Mouse (Mus musculus): Measurements from ENCODE around the gene Phykpl. TPM values are rescaled to one million over a fixed set of nuclear protein-coding genes. Genes with fewer than 3 reads are reported as not detected.

The Phykpl gene
- polyA plus RNA-seq, 1 experiment from 2014 or later = 13.3 TPM

DNA sequence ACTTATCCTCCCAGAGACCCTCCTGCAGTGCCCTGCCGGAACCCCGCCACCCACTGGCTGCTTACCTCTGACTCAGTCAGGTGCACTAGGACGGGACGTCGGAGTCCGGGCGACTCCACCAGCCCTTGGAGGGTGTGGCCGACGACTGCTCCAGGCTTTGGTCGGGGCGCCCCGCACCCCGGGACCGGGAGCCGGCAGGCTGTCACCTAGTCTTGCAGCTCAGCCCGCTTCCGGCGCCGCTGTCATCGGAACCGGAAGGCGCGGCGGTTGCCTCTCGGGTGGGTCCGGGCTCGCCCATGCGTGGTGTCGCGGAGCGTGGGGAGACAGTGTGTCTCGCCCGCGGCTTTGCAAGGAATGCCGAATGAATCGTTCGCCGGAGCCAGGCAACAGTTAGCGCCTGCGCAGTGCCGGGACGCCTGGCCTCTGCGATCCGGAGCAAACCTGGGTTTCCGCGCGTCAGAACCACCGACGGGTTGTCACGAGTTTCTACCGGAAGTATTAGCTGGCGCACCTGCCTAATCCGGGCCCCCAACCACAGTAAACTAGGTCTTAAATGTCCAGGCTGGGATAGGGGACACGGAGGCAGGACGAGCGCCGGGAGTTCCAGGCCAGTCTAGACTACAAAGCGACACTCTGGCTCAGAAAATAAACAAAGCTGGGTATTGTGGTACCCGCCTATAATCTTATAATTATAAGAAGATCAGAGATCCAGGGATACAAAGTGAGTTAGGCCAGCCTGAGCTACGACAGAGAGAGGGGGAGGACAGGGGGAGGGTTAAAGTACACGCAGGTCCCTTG lies 51.2 kb downstream of the Phykpl start, which contains the start of gene Rmnd5b:
TSS of gene Rmnd5b (minus strand) at position 372 of the 798 bp plus-strand sequence.
- Histone ChIP-seq H3K4me3 (ENCODE audit: low read depth, low read length) (peak within 1 kb of the TSS; percentile 71), H3K27me3 (ENCODE audit: control insufficient read depth, insufficient read depth, low read length) (no peaks in the 10 kb centered on the region), H3K9me3 (ENCODE audit: control insufficient read depth, low read length) (no peaks in the 10 kb centered on the region), H3K4me1 (replicated peaks; ENCODE audit: control insufficient read depth, insufficient read depth) (no peaks in the 10 kb centered on the region), H3K27ac (replicated peaks) (peak within 1 kb of the TSS; percentile 92), H3K9ac (ENCODE audit: low read length) (peak within 1 kb of the TSS; percentile 76), H3K4me2 (replicated peaks; ENCODE audit: low read depth) (peak within 1 kb of the TSS; percentile 79), H3K36me3 (ENCODE audit: control insufficient read depth, insufficient read depth, low read length) (no peaks in the 10 kb centered on the region)
- TF ChIP-seq EP300 (optimal IDR thresholded peaks at IDR 0.05) (no peak), CTCF (IDR thresholded peaks at IDR 0.05; ENCODE audit: low read depth) (peak; percentile 47)
- under 1% methylated on average over 61 of the region's 61 CpGs for WGBS
- ATAC-seq (ENCODE audit: low FRiP score, low TSS enrichment) (peak; percentile 91), DNase-seq (ENCODE audit: low spot score) (peak; percentile 93)

DNA sequence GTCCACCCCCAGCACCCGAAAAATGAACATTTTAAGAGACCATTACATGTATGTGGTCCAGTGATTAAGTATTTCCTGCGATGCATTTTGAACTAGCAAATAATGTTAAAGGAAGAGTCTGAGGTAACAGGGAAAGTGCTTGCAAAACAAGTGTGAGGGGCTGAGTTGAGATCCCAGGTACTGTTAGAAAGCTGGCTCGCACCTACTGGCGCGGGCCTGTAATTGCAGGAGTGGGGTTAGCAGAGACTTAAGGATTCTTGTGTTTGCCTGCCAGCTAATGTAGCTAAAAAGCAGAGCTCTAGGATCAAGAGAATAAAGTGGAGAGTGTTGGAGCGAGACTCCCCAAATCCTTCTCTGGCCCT lies 51.7 kb downstream of the Phykpl start:
- 4% methylated on average over 6 of the region's 6 CpGs for WGBS
- Histone ChIP-seq H3K27me3 (ENCODE audit: control insufficient read depth, insufficient read depth, low read length) (no peaks in the 10 kb centered on the region), H3K36me3 (ENCODE audit: control insufficient read depth, insufficient read depth, low read length) (no peaks in the 10 kb centered on the region), H3K4me1 (replicated peaks; ENCODE audit: control insufficient read depth, insufficient read depth) (no peaks in the 10 kb centered on the region), H3K9ac (ENCODE audit: low read length) (peak overlapping the region; percentile 76), H3K4me3 (ENCODE audit: low read depth, low read length) (peak overlapping the region; percentile 71), H3K4me2 (replicated peaks; ENCODE audit: low read depth) (peak overlapping the region; percentile 79), H3K9me3 (ENCODE audit: control insufficient read depth, low read length) (no peaks in the 10 kb centered on the region), H3K27ac (replicated peaks) (peak overlapping the region; percentile 92)
- peak; percentile 33; the same call in 1 of the 2 replicates for ATAC-seq (ENCODE audit: low FRiP score, low TSS enrichment)
- peak; percentile 78 for TF ChIP-seq CTCF (IDR thresholded peaks at IDR 0.05; ENCODE audit: low read depth)
- TF ChIP-seq EP300 (optimal IDR thresholded peaks at IDR 0.05) = no peak
- peak; percentile 80 for DNase-seq (ENCODE audit: low spot score)

DNA sequence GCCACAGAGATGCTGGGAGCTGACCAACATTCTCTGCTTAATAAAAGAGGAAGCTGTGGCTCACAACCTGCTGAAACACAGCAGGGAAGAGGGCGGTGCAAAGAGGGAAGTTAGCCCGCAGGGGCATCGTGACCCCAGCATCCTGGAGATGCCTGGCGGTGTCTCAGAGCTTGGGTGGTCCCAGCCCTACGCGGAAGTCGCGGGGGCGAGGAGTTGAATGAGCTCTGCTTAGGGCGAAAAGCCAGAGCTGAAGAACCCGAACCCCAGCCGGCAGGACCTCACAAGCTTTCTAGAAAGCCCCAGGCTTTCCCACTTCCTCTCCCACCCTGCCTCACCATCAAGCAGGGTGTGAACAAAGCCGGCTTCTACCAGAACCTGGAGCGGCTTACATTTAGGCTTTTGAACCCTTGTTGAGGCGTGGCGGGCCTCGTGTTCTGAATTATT lies 53.4 kb downstream of the Phykpl start:
- peak overlapping the region; percentile 46 for H3K4me2 ChIP-seq (replicated peaks; ENCODE audit: low read depth)
- H3K4me1 ChIP-seq (replicated peaks; ENCODE audit: control insufficient read depth, insufficient read depth) = no peaks in the 10 kb centered on the region
- no peak for DNase-seq (ENCODE audit: low spot score)
- H3K27ac ChIP-seq (replicated peaks) = peak overlapping the region; percentile 77
- peak overlapping the region; percentile 47 for H3K9ac ChIP-seq (ENCODE audit: low read length)
- peak overlapping the region; percentile 6; the same call in 1 of the 2 replicates for H3K4me3 ChIP-seq (ENCODE audit: low read depth, low read length)
- TF ChIP-seq CTCF (IDR thresholded peaks at IDR 0.05; ENCODE audit: low read depth) = no peak
- TF ChIP-seq EP300 (optimal IDR thresholded peaks at IDR 0.05) = no peak
- no peaks in the 10 kb centered on the region for H3K36me3 ChIP-seq (ENCODE audit: control insufficient read depth, insufficient read depth, low read length)
- ATAC-seq (ENCODE audit: low FRiP score, low TSS enrichment) = no peak
- no peaks in the 10 kb centered on the region for H3K9me3 ChIP-seq (ENCODE audit: control insufficient read depth, low read length)
- H3K27me3 ChIP-seq (ENCODE audit: control insufficient read depth, insufficient read depth, low read length) = no peaks in the 10 kb centered on the region
- 7% methylated on average over 17 of the region's 17 CpGs for WGBS

DNA sequence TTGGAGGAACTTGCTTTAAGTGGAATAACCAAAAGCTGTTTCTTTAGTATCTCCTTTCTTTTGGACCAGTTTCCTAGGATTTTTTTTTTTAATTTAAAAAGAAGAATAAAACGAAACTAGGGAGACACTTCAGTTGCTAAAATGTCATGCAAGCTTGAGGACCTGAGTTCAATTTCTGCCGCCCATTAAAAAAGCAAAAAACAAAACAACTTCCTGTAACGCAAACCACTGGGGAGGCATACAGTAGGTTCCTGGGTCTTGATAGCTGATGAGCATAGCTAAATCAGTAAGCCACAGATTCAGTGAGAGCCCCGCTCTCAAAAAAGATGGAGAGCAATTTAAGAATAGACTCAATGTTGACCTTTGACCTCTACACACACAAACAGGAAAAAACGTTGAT lies 53.9 kb downstream of the Phykpl start:
- TF ChIP-seq EP300 (optimal IDR thresholded peaks at IDR 0.05) (no peak), CTCF (IDR thresholded peaks at IDR 0.05; ENCODE audit: low read depth) (no peak)
- Histone ChIP-seq H3K4me3 (ENCODE audit: low read depth, low read length) (no peak overlapping the region), H3K9me3 (ENCODE audit: control insufficient read depth, low read length) (no peaks in the 10 kb centered on the region), H3K9ac (ENCODE audit: low read length) (peak overlapping the region; percentile 47; the same call in 1 of the 2 replicates), H3K36me3 (ENCODE audit: control insufficient read depth, insufficient read depth, low read length) (no peaks in the 10 kb centered on the region), H3K27me3 (ENCODE audit: control insufficient read depth, insufficient read depth, low read length) (no peaks in the 10 kb centered on the region), H3K4me1 (replicated peaks; ENCODE audit: control insufficient read depth, insufficient read depth) (no peaks in the 10 kb centered on the region), H3K4me2 (replicated peaks; ENCODE audit: low read depth) (peak overlapping the region; percentile 46; the same call in 1 of the 2 replicates), H3K27ac (replicated peaks) (no peak overlapping the region)
- ATAC-seq (ENCODE audit: low FRiP score, low TSS enrichment) (no peak), DNase-seq (ENCODE audit: low spot score) (no peak)
- 70% methylated on average over 5 of the region's 5 CpGs for WGBS

DNA sequence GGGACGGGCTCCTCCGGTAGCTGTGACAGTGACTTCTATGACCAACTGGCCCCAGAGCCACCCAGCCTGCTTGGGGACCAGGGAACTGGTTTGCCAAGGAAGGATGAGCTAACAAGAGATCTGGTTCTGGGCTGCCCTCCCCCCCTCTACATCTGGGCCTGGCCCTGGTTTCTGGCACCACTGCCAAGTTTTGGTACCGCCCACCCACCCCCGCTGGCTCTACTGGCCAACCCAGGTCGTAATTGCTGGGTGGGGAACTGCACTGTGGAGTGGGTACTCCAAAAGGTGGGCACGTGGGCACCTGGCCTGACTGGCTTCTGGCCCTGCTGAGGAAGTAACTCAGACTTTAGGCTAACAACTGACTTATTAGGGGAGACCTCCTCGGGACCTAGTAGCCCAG lies 56.2 kb downstream of the Phykpl start:
- Histone ChIP-seq H3K36me3 (ENCODE audit: control insufficient read depth, insufficient read depth, low read length) (no peaks in the 10 kb centered on the region; the same call in 1 of the 2 replicates), H3K4me1 (replicated peaks; ENCODE audit: control insufficient read depth, insufficient read depth) (no peaks in the 10 kb centered on the region), H3K9ac (ENCODE audit: low read length) (no peak overlapping the region), H3K9me3 (ENCODE audit: control insufficient read depth, low read length) (no peaks in the 10 kb centered on the region), H3K4me2 (replicated peaks; ENCODE audit: low read depth) (no peak overlapping the region), H3K4me3 (ENCODE audit: low read depth, low read length) (no peak overlapping the region), H3K27me3 (ENCODE audit: control insufficient read depth, insufficient read depth, low read length) (no peaks in the 10 kb centered on the region), H3K27ac (replicated peaks) (peak overlapping the region; percentile 24; the same call in 1 of the 2 replicates)
- TF ChIP-seq EP300 (optimal IDR thresholded peaks at IDR 0.05) (no peak), CTCF (IDR thresholded peaks at IDR 0.05; ENCODE audit: low read depth) (no peak)
- 66% methylated on average over 7 of the region's 7 CpGs for WGBS
- ATAC-seq (ENCODE audit: low FRiP score, low TSS enrichment) (0 out of 2 replicates have a peak, but pooled peaks have one; percentile 16), DNase-seq (ENCODE audit: low spot score) (no peak)

DNA sequence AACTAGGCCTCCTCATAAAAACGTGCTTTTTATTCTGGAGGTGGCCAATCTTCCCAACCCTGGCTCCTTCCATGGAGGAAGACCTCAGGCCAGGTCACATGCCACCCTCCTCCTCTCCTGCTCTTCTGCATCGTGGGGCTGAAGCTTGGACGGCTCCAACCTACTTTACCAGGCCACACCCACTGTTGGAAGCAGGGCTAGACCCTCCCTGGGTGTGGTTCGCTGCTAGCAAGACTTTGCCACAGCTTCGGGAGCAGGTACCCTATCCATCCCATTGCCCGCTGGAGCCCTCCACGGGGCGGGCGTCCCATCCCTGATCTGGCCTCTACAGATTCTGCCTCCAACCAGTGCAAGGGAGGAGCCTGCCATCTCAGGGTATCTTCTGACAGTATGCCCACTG lies 58.6 kb downstream of the Phykpl start:
- Histone ChIP-seq H3K36me3 (ENCODE audit: control insufficient read depth, insufficient read depth, low read length) (no peaks in the 10 kb centered on the region; the same call in 1 of the 2 replicates), H3K9ac (ENCODE audit: low read length) (no peak overlapping the region), H3K4me1 (replicated peaks; ENCODE audit: control insufficient read depth, insufficient read depth) (no peaks in the 10 kb centered on the region), H3K4me3 (ENCODE audit: low read depth, low read length) (no peak overlapping the region), H3K27me3 (ENCODE audit: control insufficient read depth, insufficient read depth, low read length) (no peaks in the 10 kb centered on the region), H3K4me2 (replicated peaks; ENCODE audit: low read depth) (no peak overlapping the region), H3K9me3 (ENCODE audit: control insufficient read depth, low read length) (no peaks in the 10 kb centered on the region), H3K27ac (replicated peaks) (no peak overlapping the region)
- ATAC-seq (ENCODE audit: low FRiP score, low TSS enrichment) (no peak), DNase-seq (ENCODE audit: low spot score) (no peak)
- 54% methylated on average over 9 of the region's 9 CpGs for WGBS
- TF ChIP-seq EP300 (optimal IDR thresholded peaks at IDR 0.05) (no peak), CTCF (IDR thresholded peaks at IDR 0.05; ENCODE audit: low read depth) (no peak)

All from stomach, postnatal 0 days (tissue).